Mouse (Mus musculus) urinary bladder, adult 18-20 months (tissue): ENCODE results near the gene Zbtb17.
A peak's percentile ranks its signal among the peaks of the same experiment; 100 is the strongest.

ENCODE experiments used
- DNase-seq, 2 experiments: peaks; one replicate each; pipeline ENCODE4 v3.0.0; 2022; ENCODE audit warnings: low spot score in 2 of 2, mixed read lengths in 2 of 2

Zbtb17 gene

GRCm38 (mm10) chr4:141425484-141426479, 18.7 kb upstream of the Zbtb17 start:
- no peak for DNase-seq

- DNase-seq = no peak
Measured at GRCm38 (mm10) chr4:141426796-141427745, 17.4 kb upstream of the Zbtb17 start.

- DNase-seq = no peak
Measured at GRCm38 (mm10) chr4:141427921-141428320, 16.5 kb upstream of the Zbtb17 start.

GRCm38 (mm10) chr4:141429381-141429780, 15.1 kb upstream of the Zbtb17 start:
- DNase-seq = no peak

GRCm38 (mm10) chr4:141429847-141430246, 14.6 kb upstream of the Zbtb17 start:
- DNase-seq = no peak

- peak; percentile 53 to 60 for DNase-seq
Measured at GRCm38 (mm10) chr4:141430997-141431396, 13.5 kb upstream of the Zbtb17 start.

- DNase-seq = no peak
Measured at GRCm38 (mm10) chr4:141432666-141433065, 11.8 kb upstream of the Zbtb17 start.

- no peak for DNase-seq
Measured at GRCm38 (mm10) chr4:141433191-141433590, 11.3 kb upstream of the Zbtb17 start.

- DNase-seq = no peak
Measured at GRCm38 (mm10) chr4:141435974-141436373, 8.5 kb upstream of the Zbtb17 start, which contains the start of gene Srarp. Srarp (minus strand) TSS chr4:141436105.

GRCm38 (mm10) chr4:141439083-141439803, 5.2 kb upstream of the Zbtb17 start:
- no peak for DNase-seq

GRCm38 (mm10) chr4:141440877-141441276, 3.6 kb upstream of the Zbtb17 start:
- DNase-seq = no peak

GRCm38 (mm10) chr4:141443641-141444429, 619 bp upstream of the Zbtb17 start:
- no peak for DNase-seq

GRCm38 (mm10) chr4:141445328-141445720, 870 bp downstream of the Zbtb17 start:
- no peak for DNase-seq

- DNase-seq = peak in 1 of 2 experiments; percentile 1
Measured at GRCm38 (mm10) chr4:141446211-141446610, 1.8 kb downstream of the Zbtb17 start.

GRCm38 (mm10) chr4:141451251-141451650, 6.8 kb downstream of the Zbtb17 start:
- no peak for DNase-seq

GRCm38 (mm10) chr4:141451916-141452450, 7.5 kb downstream of the Zbtb17 start:
- no peak for DNase-seq

GRCm38 (mm10) chr4:141454581-141455350, 10.3 kb downstream of the Zbtb17 start:
- DNase-seq = no peak

- DNase-seq = no peak
Measured at GRCm38 (mm10) chr4:141455526-141455925, 11.1 kb downstream of the Zbtb17 start.

GRCm38 (mm10) chr4:141456193-141456938, 11.9 kb downstream of the Zbtb17 start:
- DNase-seq = no peak
